Mouse (Mus musculus) cerebellum, postnatal 14 days (tissue): ENCODE measurements at regions not wholly inside any gene's neighbourhood (a gene's known extent, or its start where the extent isn't known, plus 50 kb on each side); places are given as distances from the start of the nearest gene placed in this dataset.

ENCODE experiments used
- DNase-seq, 2 experiments: peaks; one replicate each; pipeline ENCODE4 v3.0.0; 2021; ENCODE audit warnings: mixed read lengths in 2 of 2

DNA sequence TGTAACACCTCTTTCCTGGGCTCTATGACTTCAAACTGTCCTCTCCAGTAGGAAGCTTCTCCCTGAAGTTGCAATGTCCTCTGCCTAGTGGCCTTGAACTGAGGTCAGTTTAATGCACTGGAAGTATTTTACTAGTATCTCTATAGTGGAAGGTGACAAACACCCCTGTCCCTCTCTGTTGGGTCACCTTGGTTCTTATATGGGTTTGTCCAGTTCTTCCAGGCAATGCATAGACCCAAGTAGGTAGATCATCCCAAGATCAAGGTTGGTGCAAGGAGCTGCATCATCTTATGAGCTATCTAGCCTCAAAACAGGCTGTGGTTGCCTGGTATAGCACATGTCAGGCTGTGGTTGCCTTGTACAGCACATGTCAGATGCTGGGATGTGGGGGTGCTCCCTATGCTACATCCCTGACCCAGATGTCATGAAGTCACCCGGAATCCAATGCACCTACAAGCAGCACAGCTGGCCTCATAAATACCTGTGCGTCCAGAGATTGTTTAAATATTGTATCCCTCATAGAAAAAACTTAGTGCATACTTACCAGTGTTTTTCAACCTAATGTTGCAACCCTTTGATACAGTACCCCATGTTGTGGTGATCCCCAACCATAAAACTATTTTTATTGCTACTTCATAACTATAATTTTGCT, 88.4 kb upstream of the Cpm start:
- no peak for DNase-seq

GRCm38 (mm10) chr10:117540112-117540594, 89.1 kb upstream of the Cpm start:
- DNase-seq = no peak

DNA sequence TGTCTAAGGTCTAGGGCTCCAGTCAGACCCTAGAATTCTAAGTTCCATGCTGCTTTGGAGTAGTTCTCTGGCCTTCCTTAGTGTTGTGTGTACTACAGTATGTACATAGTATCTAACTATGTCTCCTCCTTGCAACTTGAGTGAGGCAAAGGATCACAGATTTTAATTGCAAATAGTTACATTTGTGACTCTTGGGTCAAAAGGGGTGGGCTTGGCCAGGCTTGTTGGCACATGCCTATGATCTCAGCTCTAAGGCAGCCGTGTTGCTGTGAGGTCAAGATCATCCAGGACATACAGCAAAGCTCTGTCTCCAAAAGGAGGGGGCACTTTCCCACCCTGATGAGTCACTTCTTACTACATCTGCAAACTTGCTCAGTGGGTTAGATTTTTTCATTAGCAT, 89.8 kb upstream of the Cpm start:
- no peak for DNase-seq

DNA sequence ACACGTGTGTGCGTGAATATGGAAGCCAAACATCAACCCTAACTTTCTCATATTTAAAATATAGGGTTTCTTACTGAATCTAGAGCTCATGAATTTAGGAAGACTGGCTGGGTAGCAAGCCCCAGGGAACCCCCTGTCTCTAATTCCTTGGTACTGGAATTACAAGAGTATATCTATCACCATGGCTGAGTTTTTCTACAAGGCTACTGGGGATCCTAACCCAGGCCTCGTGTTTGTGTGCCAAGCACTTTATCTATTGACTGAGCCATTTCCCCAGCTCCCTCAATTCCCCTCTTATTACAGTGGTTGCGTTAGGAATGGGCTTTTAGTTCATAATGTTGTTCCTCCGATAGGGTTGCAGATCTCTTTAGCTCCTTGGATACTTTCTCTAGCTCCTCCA, 90.6 kb upstream of the Cpm start:
- no peak for DNase-seq

GRCm38 (mm10) chr10:117536769-117537599, 92.3 kb upstream of the Cpm start:
- no peak for DNase-seq

- no peak for DNase-seq
Measured at GRCm38 (mm10) chr10:117535843-117536242, 93.5 kb upstream of the Cpm start.

- DNase-seq = no peak
Measured at GRCm38 (mm10) chr10:117534992-117535719, 94.1 kb upstream of the Cpm start.

- no peak for DNase-seq
Measured at GRCm38 (mm10) chr10:117534478-117534877, 94.8 kb upstream of the Cpm start.

DNA sequence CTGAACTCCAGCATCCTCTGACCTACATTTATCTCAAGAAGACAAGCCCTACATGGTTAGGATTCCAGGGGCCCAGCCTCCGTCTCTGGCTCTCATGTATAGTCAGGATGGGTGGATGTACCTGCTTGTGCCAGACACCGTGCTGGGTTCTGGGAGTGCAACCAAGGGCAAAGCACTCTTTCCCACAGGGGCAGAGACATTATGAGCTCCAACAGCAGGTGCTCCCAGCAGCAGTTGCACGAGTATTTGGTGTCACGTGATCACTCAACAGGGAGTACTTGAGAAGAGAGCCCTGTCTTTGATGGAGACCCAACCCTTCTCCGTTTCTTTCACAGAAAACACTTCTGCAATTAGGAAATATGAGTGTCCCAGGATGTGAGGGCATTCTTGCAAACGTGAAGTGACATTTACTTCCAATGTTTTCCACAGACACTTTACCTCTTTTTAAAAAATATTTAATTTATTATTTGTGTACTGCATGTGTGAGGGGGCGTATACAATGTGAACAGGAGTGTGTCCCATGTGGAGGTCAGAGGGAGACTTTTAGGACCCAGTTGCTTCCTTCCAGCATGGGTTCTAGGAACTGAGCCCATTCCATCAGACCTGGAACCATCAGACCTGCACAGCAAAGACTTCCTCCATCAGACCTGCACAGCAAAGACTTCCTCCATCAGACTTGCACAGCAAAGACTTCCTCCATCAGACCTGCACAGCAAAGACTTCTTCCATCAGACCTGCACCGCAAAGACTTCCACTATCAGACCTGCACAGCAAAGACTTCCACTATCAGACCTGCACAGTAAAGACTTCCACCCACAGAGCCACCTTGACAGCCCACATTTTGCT, 95.5 kb upstream of the Cpm start:
- peak; percentile 52 to 59 for DNase-seq

DNA sequence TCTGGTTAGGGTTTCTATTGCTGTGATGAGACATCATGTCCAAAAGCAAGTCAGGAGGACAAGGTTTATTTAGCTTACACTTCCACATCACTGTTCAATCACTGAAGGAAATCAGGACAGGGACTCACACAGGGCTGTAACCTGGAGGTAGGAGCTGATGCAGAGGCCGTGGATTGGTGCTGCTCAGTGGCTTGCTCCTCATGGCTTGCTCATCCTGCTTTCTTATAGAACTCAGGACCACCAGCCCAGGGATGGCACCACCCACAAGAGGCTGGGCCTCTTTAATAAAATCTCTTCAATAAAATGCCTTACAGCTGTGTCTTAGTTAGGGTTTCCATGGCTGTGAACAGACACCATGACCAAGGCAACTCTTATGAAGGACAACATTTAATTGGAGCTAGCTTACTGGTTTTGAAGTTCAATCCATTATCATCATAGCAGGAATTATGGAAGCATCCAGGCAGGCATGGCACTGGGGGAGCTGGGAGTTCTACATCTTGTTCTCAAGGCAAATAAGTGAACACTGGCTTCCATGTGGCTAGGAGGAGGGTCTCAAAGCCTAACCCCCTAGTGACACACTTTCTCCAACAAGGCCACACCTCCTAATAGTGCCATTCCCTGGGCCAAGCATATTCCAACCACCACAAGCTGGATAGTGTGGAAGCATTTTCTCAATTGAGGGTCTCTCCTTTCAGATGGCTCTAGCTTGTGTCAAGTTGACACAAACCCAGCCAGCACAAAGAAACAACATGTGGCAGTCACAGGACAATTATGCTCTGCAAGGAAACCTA, 96.4 kb upstream of the Cpm start:
- DNase-seq = no peak

GRCm38 (mm10) chr10:117531798-117532747, 97.2 kb upstream of the Cpm start:
- no peak for DNase-seq

- no peak for DNase-seq
Measured at GRCm38 (mm10) chr10:117530859-117531602, 98.3 kb upstream of the Cpm start.

DNA sequence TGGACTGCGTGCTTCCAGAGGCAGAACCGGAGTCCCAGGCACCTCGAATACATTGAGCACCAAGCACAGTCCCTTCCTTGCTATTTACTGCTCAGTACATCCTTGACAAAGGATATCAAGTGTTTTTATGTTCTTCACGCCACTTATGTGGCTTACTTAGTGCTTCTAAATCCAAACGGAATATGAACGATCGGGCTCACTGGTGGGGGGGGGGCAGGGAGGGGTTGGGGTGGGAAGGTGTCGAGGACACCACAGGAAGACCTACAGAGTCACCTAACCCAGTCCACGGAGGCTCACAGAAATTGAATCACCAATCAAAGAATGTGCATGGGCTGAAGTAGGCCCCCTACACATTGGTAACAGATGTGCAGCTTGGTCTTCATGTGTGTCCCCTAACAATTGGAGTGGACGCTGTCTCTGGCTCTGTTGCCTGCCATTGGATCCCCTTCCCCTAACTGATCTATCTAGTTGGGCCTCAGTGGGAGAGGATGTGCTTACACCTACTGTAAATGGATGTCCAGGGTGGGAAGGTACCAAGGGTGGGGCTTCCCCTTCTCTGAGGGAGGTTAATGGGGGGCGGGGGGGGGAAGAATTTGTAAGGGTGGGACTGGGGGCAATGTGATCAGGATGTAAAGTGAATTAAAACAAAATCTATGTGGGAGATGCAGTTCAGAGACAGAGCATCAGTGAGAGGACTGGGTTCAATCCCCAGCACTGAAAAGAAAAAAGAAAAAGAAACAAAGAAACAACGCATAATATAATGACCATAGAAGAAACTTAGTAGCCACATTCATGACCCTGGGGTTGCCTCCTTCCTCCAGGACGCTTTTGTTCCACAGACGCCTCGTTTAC, 99.1 kb upstream of the Cpm start:
- no peak for DNase-seq

DNA sequence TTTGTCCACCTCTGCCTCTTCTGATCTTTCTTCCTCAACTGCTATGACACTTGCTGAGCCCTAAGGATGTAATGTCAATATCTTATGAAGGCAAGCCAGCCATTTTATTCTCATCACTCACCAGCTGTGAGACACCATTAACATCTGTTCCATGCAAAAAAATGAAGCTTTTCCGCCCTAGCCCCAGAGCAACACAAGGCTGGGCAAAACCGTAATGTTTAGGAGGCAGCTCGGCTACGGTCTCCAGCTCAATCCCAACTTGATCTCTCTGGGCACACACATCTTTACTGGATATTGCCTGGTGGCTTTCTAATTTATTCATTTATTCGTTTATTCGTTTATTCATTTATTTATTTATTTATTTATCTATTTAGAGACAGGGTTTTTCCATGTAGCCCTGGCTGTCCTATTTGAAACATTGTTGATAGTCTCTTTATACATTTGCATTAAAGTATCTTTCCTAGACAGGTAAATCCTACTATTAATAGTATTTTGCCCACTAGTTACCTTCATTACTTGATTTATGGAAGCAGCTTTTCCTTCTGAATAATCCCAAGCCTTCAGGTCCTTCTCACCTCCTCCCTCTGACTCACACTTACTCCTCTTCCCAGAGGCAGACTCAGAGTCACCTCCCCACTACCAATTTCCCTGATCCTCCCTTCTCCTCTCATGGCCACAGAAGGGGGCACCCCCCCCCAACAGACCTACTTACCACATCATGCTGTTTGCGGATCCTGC, 99.9 kb upstream of the Cpm start:
- DNase-seq = no peak

DNA sequence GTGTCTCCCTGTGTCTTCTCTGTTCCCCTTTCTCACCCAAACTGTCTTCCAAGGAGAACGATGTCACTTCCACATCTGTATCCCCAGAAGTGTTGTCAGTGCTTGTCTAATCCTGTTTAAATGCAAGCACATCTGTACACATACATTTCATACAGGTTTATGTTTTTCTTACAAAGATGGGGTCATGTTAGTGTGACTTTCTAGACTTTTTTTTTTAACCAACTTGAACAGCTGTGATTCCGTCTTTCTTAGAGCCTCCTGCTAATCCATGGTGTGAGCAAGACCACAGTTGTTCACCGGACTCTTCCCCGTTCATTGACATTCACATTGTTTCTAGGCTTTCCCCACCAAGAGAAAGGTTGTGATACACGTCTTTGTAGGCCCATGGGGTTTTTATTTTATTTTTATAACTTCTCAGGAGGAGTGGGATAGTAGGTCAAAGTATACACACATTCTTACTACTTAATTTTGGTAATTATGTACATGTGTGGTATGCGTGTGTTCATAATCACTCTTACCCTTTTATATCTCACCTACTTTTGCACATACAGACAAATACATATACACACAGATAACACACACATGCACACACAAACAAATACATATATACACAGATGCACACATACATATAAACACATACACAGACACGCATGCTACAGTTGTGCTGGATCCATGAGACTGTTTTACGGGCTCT, 100.6 kb upstream of the Cpm start:
- DNase-seq = no peak

DNA sequence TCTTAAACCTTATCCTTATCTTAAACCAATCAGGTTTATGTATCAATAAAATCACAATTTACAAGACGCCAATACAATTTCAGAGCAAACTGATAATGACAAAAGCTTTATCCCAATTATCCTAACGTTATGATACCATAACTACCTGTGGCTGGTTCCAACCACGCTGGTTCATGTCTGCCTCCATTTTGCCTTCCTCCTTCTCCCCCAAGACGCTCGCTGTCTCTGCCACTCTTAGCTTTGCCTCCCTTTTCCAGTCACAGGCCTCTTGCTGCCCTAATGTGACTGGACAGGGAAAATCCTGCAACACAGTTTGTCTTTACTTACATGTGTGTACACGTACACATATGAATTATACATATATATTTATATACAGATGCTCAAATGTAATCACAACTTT, 101.3 kb upstream of the Cpm start:
- DNase-seq = no peak

- DNase-seq = no peak
Measured at GRCm38 (mm10) chr10:117527243-117527642, 102.1 kb upstream of the Cpm start.

DNA sequence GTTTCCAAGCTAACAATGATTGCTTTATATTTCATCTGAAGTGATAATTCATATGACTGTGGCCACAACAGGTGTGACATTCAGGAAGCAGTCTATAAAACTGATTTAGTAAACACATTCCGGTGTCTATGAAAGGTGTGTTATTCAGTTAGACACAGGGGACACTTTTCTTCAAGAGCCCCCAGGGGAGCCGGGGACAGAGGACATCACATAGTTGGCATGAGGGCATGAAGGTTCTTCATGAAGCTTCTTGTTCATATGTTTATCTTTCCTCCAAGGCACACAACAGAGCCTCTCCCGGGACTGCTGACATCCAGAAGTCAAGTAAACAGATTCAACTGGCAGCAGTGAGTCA, 102.5 kb upstream of the Cpm start:
- DNase-seq = no peak
